Mouse (Mus musculus): ENCODE data around the gene Itpk1. TPM values are rescaled to one million over a fixed set of nuclear protein-coding genes. Genes with fewer than 3 reads are reported as not detected.

Gene Itpk1
- total RNA-seq, 2 experiments from 2014 or later, result 66.6 to 76.8 TPM

DNA sequence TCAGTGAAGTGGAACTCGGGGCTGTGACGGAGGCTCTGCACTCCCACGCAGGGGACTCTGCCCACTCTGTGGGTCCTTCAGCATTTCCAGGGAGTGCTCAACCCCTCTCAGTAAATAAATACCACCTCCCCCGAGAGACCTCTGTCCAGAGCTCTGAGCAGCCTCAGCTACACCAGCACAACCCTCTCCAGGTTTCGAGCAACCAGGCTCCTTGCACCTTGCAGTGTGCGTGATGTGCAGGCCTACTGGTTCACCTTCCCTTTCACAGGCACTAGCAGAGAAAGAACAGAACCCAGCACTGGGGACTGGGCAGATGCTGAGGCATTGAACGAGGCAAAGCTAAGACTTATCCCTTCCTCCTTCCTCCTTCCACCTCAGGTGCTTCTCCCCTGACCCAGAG lies 7.3 kb downstream of the Itpk1 start:
- H3K27ac ChIP-seq, result no peak overlapping the region; the same call in 1 of the 2 replicates
- H3K4me3 ChIP-seq, result no peak overlapping the region
- DNase-seq (ENCODE audit: low spot score in 2 of 2), result no peak
- TF ChIP-seq CTCF (conservative IDR thresholded peaks at IDR 0.05), result no peak

GRCm38 (mm10) chr12:102696635-102697354 lies 7.9 kb downstream of the Itpk1 start:
- Histone ChIP-seq H3K4me3 (no peak overlapping the region; the same call in 1 of the 2 replicates), H3K27ac (peak overlapping the region; percentile 61)
- no peak for TF ChIP-seq CTCF (conservative IDR thresholded peaks at IDR 0.05)
- DNase-seq (ENCODE audit: low spot score in 2 of 2), result no peak

GRCm38 (mm10) chr12:102695369-102696239 lies 9.1 kb downstream of the Itpk1 start:
- peak; percentile 73 to 89 for DNase-seq (ENCODE audit: low spot score in 2 of 2)
- Histone ChIP-seq H3K4me3 (peak overlapping the region; percentile 10; the same call in 1 of the 2 replicates), H3K27ac (peak overlapping the region; percentile 61)
- TF ChIP-seq CTCF (conservative IDR thresholded peaks at IDR 0.05), result no peak

- H3K27ac ChIP-seq, result no peak overlapping the region
- TF ChIP-seq CTCF (conservative IDR thresholded peaks at IDR 0.05), result no peak
- no peak overlapping the region for H3K4me3 ChIP-seq
- DNase-seq (ENCODE audit: low spot score in 2 of 2), result no peak
These were observed 13.0 kb downstream of the Itpk1 start for GRCm38 (mm10) chr12:102691761-102692160.

DNA sequence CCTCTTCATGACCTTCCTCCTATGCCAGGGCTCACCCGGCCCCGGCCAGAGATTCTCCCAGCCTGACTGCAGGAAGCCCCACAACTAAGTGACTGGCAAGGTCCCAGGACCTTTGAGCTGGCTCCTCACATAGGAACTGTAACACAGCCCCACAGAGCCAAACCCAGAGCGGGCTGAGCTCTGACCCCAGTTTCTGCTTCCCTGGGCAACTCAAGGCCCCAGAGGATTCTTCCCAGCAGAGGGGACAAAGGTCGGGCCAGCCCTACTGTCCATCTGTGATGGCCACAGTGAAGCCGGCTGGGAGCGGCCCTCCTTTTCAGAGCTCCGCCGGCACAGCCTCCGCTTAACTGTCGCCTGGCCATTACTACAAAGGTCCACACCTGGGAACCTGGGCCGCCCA lies 13.6 kb downstream of the Itpk1 start:
- Histone ChIP-seq H3K27ac (no peak overlapping the region), H3K4me3 (no peak overlapping the region)
- DNase-seq (ENCODE audit: low spot score in 2 of 2), result no peak
- TF ChIP-seq CTCF (conservative IDR thresholded peaks at IDR 0.05), result no peak

GRCm38 (mm10) chr12:102689773-102690563 lies 14.8 kb downstream of the Itpk1 start:
- TF ChIP-seq CTCF (conservative IDR thresholded peaks at IDR 0.05), result no peak
- H3K4me3 ChIP-seq, result no peak overlapping the region
- no peak for DNase-seq (ENCODE audit: low spot score in 2 of 2)

DNA sequence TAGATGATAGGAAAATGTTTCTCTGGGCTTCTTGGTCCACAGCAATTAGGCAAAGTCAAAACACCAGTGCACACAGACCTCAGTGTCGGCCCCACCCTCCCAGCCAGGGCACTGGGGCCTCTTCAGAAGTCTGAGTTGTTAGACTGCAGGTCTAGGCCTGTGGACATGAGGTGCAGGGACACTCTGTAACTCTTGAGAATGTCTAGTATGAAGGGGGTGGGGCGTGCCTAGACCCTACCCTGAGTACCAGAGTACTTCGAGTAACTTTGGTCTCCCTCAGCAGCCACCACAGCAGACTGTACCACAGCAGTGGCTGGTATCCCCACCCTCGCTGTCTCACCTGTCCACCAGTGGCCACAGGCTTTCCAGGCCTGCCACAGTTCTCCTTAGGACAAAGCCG lies 18.4 kb downstream of the Itpk1 start:
- no peak for TF ChIP-seq CTCF (conservative IDR thresholded peaks at IDR 0.05)
- no peak overlapping the region for H3K4me3 ChIP-seq
- H3K27ac ChIP-seq, result no peak overlapping the region
- DNase-seq (ENCODE audit: low spot score in 2 of 2), result no peak

More at GRCm38 (mm10) chr12:102689773-102690563, 14.8 kb downstream of the Itpk1 start:
- no peak overlapping the region for H3K27ac ChIP-seq

DNA sequence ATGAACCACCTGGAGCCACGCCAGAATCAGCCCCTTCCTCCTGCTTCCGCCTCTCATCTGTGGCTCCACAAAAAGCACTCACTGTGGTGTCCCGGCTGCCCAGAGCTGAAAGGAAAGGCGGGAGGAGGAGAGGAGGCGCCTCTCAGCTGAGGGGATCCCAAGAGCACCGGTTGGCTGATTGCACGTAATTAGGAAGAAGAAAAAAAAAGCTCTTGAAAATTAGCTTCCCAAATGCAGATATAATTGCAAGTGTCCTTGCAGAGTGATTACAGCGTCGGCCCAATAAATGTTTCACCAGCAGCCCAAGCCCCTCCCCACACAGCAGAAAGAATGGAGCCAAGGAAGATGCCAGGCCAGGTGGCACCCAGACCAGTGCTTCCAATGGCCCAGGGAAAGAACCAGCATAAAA lies 19.2 kb downstream of the Itpk1 start:
- TF ChIP-seq CTCF (conservative IDR thresholded peaks at IDR 0.05), result no peak
- Histone ChIP-seq H3K27ac (no peak overlapping the region; the same call in 1 of the 2 replicates), H3K4me3 (no peak overlapping the region)
- no peak for DNase-seq (ENCODE audit: low spot score in 2 of 2)

GRCm38 (mm10) chr12:102684720-102685386 lies 19.9 kb downstream of the Itpk1 start:
- H3K4me3 ChIP-seq, result no peak overlapping the region
- H3K27ac ChIP-seq, result peak overlapping the region; percentile 18; the same call in 1 of the 2 replicates
- no peak for TF ChIP-seq CTCF (conservative IDR thresholded peaks at IDR 0.05)
- DNase-seq (ENCODE audit: low spot score in 2 of 2), result no peak

- no peak overlapping the region for H3K4me3 ChIP-seq
- H3K27ac ChIP-seq, result peak overlapping the region; percentile 61; the same call in 1 of the 2 replicates
- peak; percentile 39 for TF ChIP-seq CTCF (conservative IDR thresholded peaks at IDR 0.05)
- no peak for DNase-seq (ENCODE audit: low spot score in 2 of 2)
These were observed 20.8 kb downstream of the Itpk1 start for GRCm38 (mm10) chr12:102683979-102684378.

DNA sequence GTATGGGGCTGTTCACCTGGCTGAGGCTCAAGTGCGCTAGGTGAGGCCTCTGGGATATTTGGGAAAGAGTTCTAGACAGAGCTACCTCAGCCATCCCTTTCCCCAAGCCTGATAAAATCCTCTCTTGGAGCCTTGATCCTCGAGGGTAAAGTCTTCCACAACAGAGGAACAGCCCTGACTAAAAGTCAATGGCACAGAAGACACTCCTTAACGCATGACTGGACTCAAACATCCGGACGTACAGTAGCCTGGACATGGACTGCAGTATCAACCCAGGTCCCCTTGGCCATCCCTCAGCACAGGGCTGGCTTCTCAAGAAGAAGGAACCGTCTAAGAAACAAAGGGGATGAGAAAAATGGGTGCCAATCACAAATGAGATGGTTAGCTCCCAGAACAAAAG lies 21.3 kb downstream of the Itpk1 start:
- no peak for DNase-seq (ENCODE audit: low spot score in 2 of 2)
- no peak overlapping the region for H3K4me3 ChIP-seq
- peak overlapping the region; percentile 61; the same call in 1 of the 2 replicates for H3K27ac ChIP-seq
- TF ChIP-seq CTCF (conservative IDR thresholded peaks at IDR 0.05), result no peak

DNA sequence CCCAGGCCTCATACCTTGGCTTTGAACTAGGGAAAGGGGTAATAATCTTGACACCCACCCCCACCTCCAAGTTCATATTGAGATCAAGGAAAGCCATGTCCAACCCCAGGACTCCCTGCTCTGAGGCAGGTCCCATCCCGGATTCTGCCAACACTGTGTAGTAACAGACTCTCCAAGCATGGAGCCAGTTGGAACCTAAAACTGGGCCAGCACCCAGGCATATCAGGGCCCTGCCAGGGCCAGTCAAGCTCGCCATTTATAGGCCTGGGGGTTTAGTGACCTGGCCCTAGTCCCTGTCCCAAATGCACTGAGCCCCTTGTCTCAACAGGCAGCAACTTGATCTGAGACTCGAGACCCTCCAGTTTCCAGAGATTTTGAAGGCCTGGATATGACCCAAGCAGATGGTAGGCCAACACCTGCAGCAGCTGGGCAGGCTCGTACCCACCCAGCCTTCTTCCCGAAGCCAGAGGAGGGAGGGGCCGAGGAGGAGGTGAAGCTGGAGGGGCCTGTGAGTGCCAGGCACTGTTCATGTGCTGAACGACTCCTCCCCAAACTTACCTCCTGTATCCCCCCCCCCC lies 21.9 kb downstream of the Itpk1 start:
- no peak for DNase-seq (ENCODE audit: low spot score in 2 of 2)
- no peak for TF ChIP-seq CTCF (conservative IDR thresholded peaks at IDR 0.05)
- Histone ChIP-seq H3K4me3 (no peak overlapping the region), H3K27ac (peak overlapping the region; percentile 14; the same call in 1 of the 2 replicates)
